Mouse (Mus musculus): ENCODE measurements around the gene Unc13b. TPM values are rescaled to one million over a fixed set of nuclear protein-coding genes. Genes with fewer than 3 reads are reported as not detected.

Gene Unc13b
- total RNA-seq, 2 experiments from 2014 or later: 48.4 to 53.3 TPM

GRCm38 (mm10) chr4:43209673-43210072 lies 150.9 kb downstream of the Unc13b start:
- peak in 1 of 2 experiments; percentile 12 for DNase-seq (ENCODE audit: low spot score in 2 of 2)

- no peak for DNase-seq (ENCODE audit: low spot score in 2 of 2)
These were observed 157.7 kb downstream of the Unc13b start for GRCm38 (mm10) chr4:43216491-43216890.

DNA sequence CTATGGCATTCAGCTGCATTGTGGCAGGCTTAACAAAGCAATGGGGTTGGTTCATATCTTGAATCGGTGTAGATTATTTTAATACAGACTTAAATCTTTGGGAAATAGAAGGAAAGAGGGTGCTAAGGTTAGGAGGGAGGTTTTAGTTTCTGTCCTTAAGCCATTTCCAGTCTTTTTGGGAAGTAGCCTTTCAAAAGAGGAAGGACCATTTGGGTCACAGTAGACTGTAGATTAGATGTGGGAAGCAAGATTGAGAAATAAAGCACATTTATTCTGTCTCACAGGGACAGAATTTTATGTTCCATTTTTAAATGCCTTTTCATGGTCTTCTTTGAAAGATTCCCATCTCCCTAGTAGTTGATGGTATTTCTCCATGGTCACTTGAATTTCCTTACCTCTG lies 159.2 kb downstream of the Unc13b start:
- no peak for DNase-seq (ENCODE audit: low spot score in 2 of 2)

- no peak for DNase-seq (ENCODE audit: low spot score in 2 of 2)
These were observed 173.1 kb downstream of the Unc13b start for GRCm38 (mm10) chr4:43231821-43232220.

GRCm38 (mm10) chr4:43232985-43233384 lies 174.2 kb downstream of the Unc13b start:
- no peak for DNase-seq (ENCODE audit: low spot score in 2 of 2)

DNA sequence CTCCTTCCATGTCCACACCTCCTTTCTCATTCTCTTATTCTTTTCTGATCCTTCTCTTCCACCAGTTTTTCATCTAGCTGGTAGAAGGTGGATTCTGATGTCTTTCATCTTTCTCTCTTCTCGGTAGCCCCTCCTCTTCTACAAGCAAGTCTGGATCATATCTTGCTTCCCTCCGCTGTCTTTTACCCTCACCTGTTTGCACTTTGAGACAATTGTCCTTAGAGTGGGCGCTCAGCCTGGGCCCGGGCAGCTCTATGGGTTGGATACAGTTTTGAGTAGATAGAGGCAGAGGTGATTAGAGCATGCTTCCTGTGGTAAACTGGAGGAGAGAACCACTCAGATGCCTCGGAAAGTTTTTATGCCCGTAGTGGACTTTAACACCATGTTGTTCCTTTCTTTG lies 174.7 kb downstream of the Unc13b start:
- DNase-seq (ENCODE audit: low spot score in 2 of 2): no peak

DNA sequence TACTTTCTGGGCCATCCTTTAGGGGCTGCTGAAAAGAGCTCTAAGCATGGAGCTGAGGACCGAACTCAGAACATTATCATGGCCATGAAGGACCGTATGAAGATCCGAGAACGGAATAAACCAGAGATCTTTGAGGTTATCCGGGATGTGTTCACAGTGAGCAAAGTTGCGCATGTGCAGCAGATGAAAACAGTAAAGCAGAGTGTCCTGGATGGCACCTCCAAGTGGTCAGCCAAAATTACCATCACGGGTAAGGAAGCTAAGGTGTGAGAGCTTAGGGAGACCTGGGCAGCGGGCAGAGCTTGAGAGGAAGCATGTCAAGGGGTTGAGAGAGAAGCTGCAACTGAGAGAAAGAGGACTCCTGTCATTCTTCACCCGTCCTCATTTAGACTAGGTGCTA lies 178.1 kb downstream of the Unc13b start:
- no peak for DNase-seq (ENCODE audit: low spot score in 2 of 2)

DNA sequence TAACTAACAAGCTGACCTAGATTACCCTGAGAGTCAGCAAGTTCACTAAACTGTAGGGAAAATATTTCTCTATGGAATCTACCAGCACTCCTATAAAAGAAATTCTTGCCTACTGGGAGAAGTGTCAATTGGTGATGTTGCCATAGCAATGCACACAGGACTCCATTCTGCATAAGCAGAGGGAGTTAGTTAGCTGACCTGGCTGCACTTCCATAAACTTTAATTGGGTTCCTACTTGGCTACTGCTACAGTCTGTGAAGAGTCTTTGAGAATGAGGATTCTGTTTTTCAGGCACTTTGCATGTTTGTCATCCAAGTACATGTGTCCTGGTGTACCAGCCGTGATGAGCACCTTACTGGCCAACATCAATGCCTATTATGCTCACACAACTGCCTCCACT lies 182.0 kb downstream of the Unc13b start:
- no peak for DNase-seq (ENCODE audit: low spot score in 2 of 2)

DNA sequence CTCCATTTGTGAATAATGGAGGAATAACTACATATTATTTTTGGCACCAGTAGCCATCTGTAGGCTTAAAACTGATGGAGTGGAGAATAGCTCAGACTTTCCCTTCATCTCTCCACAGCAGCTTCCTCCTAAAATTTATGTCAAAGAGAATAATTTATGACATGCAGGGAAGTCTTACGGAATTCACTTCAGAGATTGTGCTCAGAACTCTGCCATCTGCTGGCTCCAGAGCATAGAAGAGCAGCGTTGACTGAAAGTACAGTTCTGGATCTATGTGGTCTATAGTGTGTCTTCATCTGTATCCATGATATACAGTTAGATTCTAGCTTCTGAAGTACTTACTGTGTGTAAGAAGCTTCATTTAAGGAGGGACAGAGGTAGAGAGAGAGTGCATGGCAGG lies 185.3 kb downstream of the Unc13b start:
- peak in 1 of 2 experiments; percentile 50 for DNase-seq (ENCODE audit: low spot score in 2 of 2)

- no peak for DNase-seq (ENCODE audit: low spot score in 2 of 2)
These were observed 187.0 kb downstream of the Unc13b start for GRCm38 (mm10) chr4:43245776-43246175.

DNA sequence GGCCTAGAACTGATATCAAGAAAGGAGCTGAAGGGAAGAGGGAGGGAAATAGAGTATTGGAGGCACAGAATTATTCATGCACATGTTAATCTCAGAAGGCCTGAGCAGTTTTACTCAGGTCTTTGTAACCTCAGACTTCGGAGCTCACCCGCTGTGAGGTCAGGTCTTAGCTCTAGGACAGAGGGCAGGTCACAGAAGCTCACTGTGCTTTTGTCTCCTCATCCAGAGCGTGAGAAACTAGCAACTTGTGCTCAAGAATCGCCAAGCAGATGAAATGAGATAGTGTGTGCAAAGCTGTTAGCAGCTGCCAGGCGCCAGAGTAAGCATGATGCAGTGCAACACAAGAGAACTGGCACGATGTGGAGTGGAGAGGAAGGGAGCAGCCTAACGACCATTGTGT lies 189.3 kb downstream of the Unc13b start:
- no peak for DNase-seq (ENCODE audit: low spot score in 2 of 2)

GRCm38 (mm10) chr4:43248909-43249308 lies 190.2 kb downstream of the Unc13b start:
- DNase-seq (ENCODE audit: low spot score in 2 of 2): no peak

- DNase-seq (ENCODE audit: low spot score in 2 of 2): no peak
These were observed 192.5 kb downstream of the Unc13b start for GRCm38 (mm10) chr4:43251269-43251668.

GRCm38 (mm10) chr4:43257040-43257439 lies 198.3 kb downstream of the Unc13b start:
- no peak for DNase-seq (ENCODE audit: low spot score in 2 of 2)

GRCm38 (mm10) chr4:43258556-43258955 lies 199.8 kb downstream of the Unc13b start:
- DNase-seq (ENCODE audit: low spot score in 2 of 2): no peak

- DNase-seq (ENCODE audit: low spot score in 2 of 2): no peak
These were observed 200.7 kb downstream of the Unc13b start for GRCm38 (mm10) chr4:43259435-43259834.

GRCm38 (mm10) chr4:43260096-43260495 lies 201.3 kb downstream of the Unc13b start:
- no peak for DNase-seq (ENCODE audit: low spot score in 2 of 2)

- DNase-seq (ENCODE audit: low spot score in 2 of 2): no peak
These were observed 204.1 kb downstream of the Unc13b start for GRCm38 (mm10) chr4:43262821-43263220.

- DNase-seq (ENCODE audit: low spot score in 2 of 2): no peak
These were observed 207.4 kb downstream of the Unc13b start for GRCm38 (mm10) chr4:43266146-43266545.

DNA sequence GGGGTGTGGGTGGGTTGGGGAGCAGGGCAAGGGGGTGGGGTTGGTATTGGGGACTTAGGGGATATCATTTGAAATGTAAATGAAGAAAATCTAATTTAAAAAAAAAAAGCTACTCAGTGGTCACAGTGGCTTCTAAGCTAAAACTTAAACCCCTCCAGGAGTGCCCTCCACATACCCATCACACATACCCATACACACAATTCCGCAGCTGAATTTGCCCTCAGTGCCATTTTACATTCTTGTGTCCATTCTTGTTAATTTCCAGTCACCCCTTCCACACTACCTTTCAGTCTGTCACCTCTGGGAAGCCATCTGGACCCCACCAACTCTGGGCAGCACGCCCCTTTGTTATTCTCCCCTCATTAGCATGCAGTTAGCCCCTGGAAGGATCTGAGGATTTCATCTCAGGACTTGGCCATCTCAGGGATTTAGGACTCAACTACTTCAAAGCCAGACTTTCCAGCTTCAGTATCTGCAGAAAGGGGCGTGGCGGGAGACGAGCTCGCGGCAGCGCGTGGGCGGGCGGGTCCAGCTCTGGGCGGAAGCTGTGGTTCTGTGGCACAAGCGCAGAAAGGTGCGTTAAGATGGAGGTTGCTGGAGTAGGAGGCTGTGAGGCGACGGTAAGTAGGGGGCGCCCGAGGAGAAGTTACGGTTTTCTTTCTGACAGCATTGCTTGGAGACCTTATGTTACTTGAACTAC lies 208.0 kb downstream of the Unc13b start, which contains the start of gene Atp8b5:
Atp8b5 (plus strand) TSS at position 537 of the 700 bp plus-strand sequence.
- peak; percentile 71 to 80 for DNase-seq (ENCODE audit: low spot score in 2 of 2)

- DNase-seq (ENCODE audit: low spot score in 2 of 2): no peak
These were observed 208.5 kb downstream of the Unc13b start for GRCm38 (mm10) chr4:43267323-43267658.

GRCm38 (mm10) chr4:43285476-43285875 lies 226.7 kb downstream of the Unc13b start:
- DNase-seq (ENCODE audit: low spot score in 2 of 2): no peak

GRCm38 (mm10) chr4:43287305-43287704 lies 228.6 kb downstream of the Unc13b start:
- no peak for DNase-seq (ENCODE audit: low spot score in 2 of 2)
